21 mouse cellular contexts compared by ENCODE assay signal in the genomic region with DNA sequence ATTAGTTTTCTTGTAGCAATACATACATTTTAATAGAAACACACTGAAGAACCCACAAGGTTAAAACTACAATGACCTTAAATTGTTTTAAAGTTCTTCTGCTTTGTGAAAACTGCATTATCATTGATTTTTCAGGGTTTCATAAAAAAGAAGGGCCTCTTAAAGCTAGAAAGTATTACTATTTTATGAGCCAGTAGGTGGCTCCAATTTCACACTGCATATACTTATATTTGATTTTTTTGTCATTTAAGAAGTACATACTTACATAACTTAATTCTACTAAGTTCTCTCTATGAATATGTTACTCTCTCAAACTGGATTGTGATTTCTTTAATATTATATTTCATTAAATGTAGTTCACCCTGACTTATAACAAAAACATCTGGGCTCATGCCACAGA.
DNase-seq lines count a peak whose midpoint lies in the region; ATAC-seq and TF ChIP-seq lines count a peak whose summit lies in the region.
"Had no signal": no experiment of that assay in that cellular context is flagged by ENCODE, and none has a peak within 500 bp of the region (broad histone marks: within the 10 kb centered on the region; RNA-seq: fewer than 3 reads in every experiment).

No protein-coding gene starts in this region.

- peak; percentile 13 for DNase-seq in embryonic facial prominence, embryonic 14.5 days (ENCODE audit: low spot score)
- no peak for DNase-seq in embryonic facial prominence, embryonic 10.5 days (ENCODE audit: low spot score)
- DNase-seq in midbrain, embryonic 14.5 days: peak; percentile 23
- no peak for DNase-seq in midbrain, embryonic 10.5 days (ENCODE audit: low spot score)
- DNase-seq in telencephalon, adult 2 months (ENCODE audit: low read depth, low spot score): peak; percentile 18
- no peak for DNase-seq in MN1 (ENCODE audit: low spot score)
- DNase-seq: adrenal gland, postnatal 36 days; cerebellum, postnatal 10 days; embryo, embryonic 11 days; heart, postnatal 4 days; kidney, adult 9 months; kidney, postnatal 4 days; lung, postnatal 10 days; right cerebral cortex, postnatal 4 days; thymus, adult 18-20 months had no signal

- H3K9me3 ChIP-seq in embryonic facial prominence, embryonic 14.5 days (ENCODE audit: control insufficient read depth, low read length): 0 out of 2 replicates have a peak, but pooled peaks cover 10% of the 10 kb centered on the region
- H3K9me3 ChIP-seq in embryonic facial prominence, embryonic 10.5 days: no peaks in the 10 kb centered on the region
- no peaks in the 10 kb centered on the region for H3K9me3 ChIP-seq in intestine, postnatal 0 days (ENCODE audit: control insufficient read depth)
- H3K9me3 ChIP-seq in intestine, embryonic 15.5 days: no peaks in the 10 kb centered on the region
- no peaks in the 10 kb centered on the region for H3K9me3 ChIP-seq in midbrain, embryonic 14.5 days (ENCODE audit: control insufficient read depth, low read length)
- no peaks in the 10 kb centered on the region; the same call in 1 of the 2 replicates for H3K9me3 ChIP-seq in midbrain, embryonic 10.5 days (replicated peaks)
- H3K9me3 ChIP-seq: heart, embryonic 12.5 days; liver, embryonic 12.5 days; megakaryocyte, embryonic 14.5 days had no signal

- no peaks in the 10 kb centered on the region for H3K4me1 ChIP-seq in embryonic facial prominence, embryonic 14.5 days (ENCODE audit: control insufficient read depth, insufficient read depth, low read length)
- H3K4me1 ChIP-seq in embryonic facial prominence, embryonic 10.5 days: no peaks in the 10 kb centered on the region
- no peaks in the 10 kb centered on the region for H3K4me1 ChIP-seq in intestine, postnatal 0 days (replicated peaks; ENCODE audit: control insufficient read depth, insufficient read depth, low read length)
- no peaks in the 10 kb centered on the region for H3K4me1 ChIP-seq in intestine, embryonic 15.5 days (replicated peaks)
- no peaks in the 10 kb centered on the region for H3K4me1 ChIP-seq in midbrain, embryonic 14.5 days (ENCODE audit: control insufficient read depth, insufficient read depth, low read length)
- H3K4me1 ChIP-seq in midbrain, embryonic 10.5 days: no peaks in the 10 kb centered on the region
- H3K4me1 ChIP-seq: heart, embryonic 12.5 days; liver, embryonic 12.5 days; megakaryocyte, embryonic 14.5 days; neural tube, embryonic 13.5 days had no signal

- H3K36me3 ChIP-seq in embryonic facial prominence, embryonic 14.5 days (ENCODE audit: control insufficient read depth, insufficient read depth, low read length): no peaks in the 10 kb centered on the region
- H3K36me3 ChIP-seq in embryonic facial prominence, embryonic 10.5 days (replicated peaks): no peaks in the 10 kb centered on the region
- H3K36me3 ChIP-seq in intestine, postnatal 0 days (ENCODE audit: control insufficient read depth, insufficient read depth): no peaks in the 10 kb centered on the region
- H3K36me3 ChIP-seq in intestine, embryonic 15.5 days: no peaks in the 10 kb centered on the region
- H3K36me3 ChIP-seq in midbrain, embryonic 14.5 days (ENCODE audit: control insufficient read depth, insufficient read depth, low read length): no peaks in the 10 kb centered on the region
- H3K36me3 ChIP-seq in midbrain, embryonic 10.5 days: no peaks in the 10 kb centered on the region
- H3K36me3 ChIP-seq: heart, embryonic 12.5 days; liver, embryonic 12.5 days; neural tube, embryonic 13.5 days had no signal

- no peak overlapping the region for H3K27ac ChIP-seq in embryonic facial prominence, embryonic 14.5 days (replicated peaks; ENCODE audit: low read depth, low read length)
- no peak overlapping the region for H3K27ac ChIP-seq in embryonic facial prominence, embryonic 10.5 days (replicated peaks)
- no peak overlapping the region for H3K27ac ChIP-seq in intestine, postnatal 0 days (ENCODE audit: low read depth, low read length)
- H3K27ac ChIP-seq in intestine, embryonic 15.5 days: no peak overlapping the region
- H3K27ac ChIP-seq in midbrain, embryonic 14.5 days (replicated peaks; ENCODE audit: low read depth, low read length): no peak overlapping the region
- no peak overlapping the region for H3K27ac ChIP-seq in midbrain, embryonic 10.5 days (replicated peaks)
- H3K27ac ChIP-seq: liver, embryonic 12.5 days; neural tube, embryonic 13.5 days had no signal

- no peak overlapping the region for H3K4me2 ChIP-seq in embryonic facial prominence, embryonic 14.5 days (ENCODE audit: low read depth, low read length)
- no peak overlapping the region for H3K4me2 ChIP-seq in intestine, postnatal 0 days (replicated peaks; ENCODE audit: low read depth)
- no peak overlapping the region for H3K4me2 ChIP-seq in intestine, embryonic 15.5 days (replicated peaks)
- no peak overlapping the region for H3K4me2 ChIP-seq in midbrain, embryonic 14.5 days (ENCODE audit: low read length)
- H3K4me2 ChIP-seq: heart, embryonic 12.5 days; liver, embryonic 12.5 days; neural tube, embryonic 13.5 days had no signal

- TF ChIP-seq CTCF in intestine, postnatal 0 days (IDR thresholded peaks at IDR 0.05; ENCODE audit: low read depth): peak; percentile 40

- H3K27me3 ChIP-seq in embryonic facial prominence, embryonic 14.5 days (replicated peaks; ENCODE audit: control insufficient read depth, insufficient read depth, low read length): no peaks in the 10 kb centered on the region
- no peaks in the 10 kb centered on the region for H3K27me3 ChIP-seq in embryonic facial prominence, embryonic 10.5 days (replicated peaks; ENCODE audit: low read depth, poor library complexity, severe bottlenecking)
- H3K27me3 ChIP-seq in intestine, postnatal 0 days (replicated peaks; ENCODE audit: control insufficient read depth, insufficient read depth, low read length): no peaks in the 10 kb centered on the region
- no peaks in the 10 kb centered on the region for H3K27me3 ChIP-seq in intestine, embryonic 15.5 days (replicated peaks)
- H3K27me3 ChIP-seq in midbrain, embryonic 14.5 days (ENCODE audit: control insufficient read depth, insufficient read depth, low read length): no peaks in the 10 kb centered on the region
- no peaks in the 10 kb centered on the region for H3K27me3 ChIP-seq in midbrain, embryonic 10.5 days (ENCODE audit: low read depth, poor library complexity, severe bottlenecking)
- H3K27me3 ChIP-seq: heart, embryonic 12.5 days; liver, embryonic 12.5 days; megakaryocyte, embryonic 14.5 days; neural tube, embryonic 13.5 days had no signal

- ATAC-seq in embryonic facial prominence, embryonic 14.5 days (ENCODE audit: low read depth): no peak
- ATAC-seq in intestine, postnatal 0 days: no peak
- ATAC-seq in intestine, embryonic 15.5 days: no peak
- ATAC-seq in midbrain, embryonic 14.5 days (ENCODE audit: low FRiP score, low TSS enrichment): no peak
- ATAC-seq: liver, embryonic 12.5 days had no signal

- no peak overlapping the region for H3K9ac ChIP-seq in embryonic facial prominence, embryonic 14.5 days (ENCODE audit: low read depth, low read length)
- H3K9ac ChIP-seq in intestine, postnatal 0 days (ENCODE audit: low read depth, low read length): no peak overlapping the region
- H3K9ac ChIP-seq in intestine, embryonic 15.5 days: no peak overlapping the region
- no peak overlapping the region for H3K9ac ChIP-seq in midbrain, embryonic 14.5 days (replicated peaks; ENCODE audit: low read length)
- H3K9ac ChIP-seq: heart, embryonic 12.5 days; liver, embryonic 12.5 days; neural tube, embryonic 13.5 days had no signal

- no peak overlapping the region for H3K4me3 ChIP-seq in embryonic facial prominence, embryonic 14.5 days (ENCODE audit: low read depth, low read length)
- H3K4me3 ChIP-seq in embryonic facial prominence, embryonic 10.5 days: no peak overlapping the region
- no peak overlapping the region for H3K4me3 ChIP-seq in intestine, postnatal 0 days (ENCODE audit: low read depth, low read length)
- H3K4me3 ChIP-seq in intestine, embryonic 15.5 days (replicated peaks): no peak overlapping the region
- H3K4me3 ChIP-seq in midbrain, embryonic 14.5 days (replicated peaks; ENCODE audit: low read depth, low read length): no peak overlapping the region
- no peak overlapping the region for H3K4me3 ChIP-seq in midbrain, embryonic 10.5 days
- H3K4me3 ChIP-seq: heart, embryonic 12.5 days; liver, embryonic 12.5 days; megakaryocyte, embryonic 14.5 days; neural tube, embryonic 13.5 days had no signal

Comparison
In these comparisons a context has a peak if more than half of its experiments do, and no peak if none do; other contexts are left out.
1. DNase-seq: peak in embryonic facial prominence, embryonic 14.5 days (single experiment), midbrain, embryonic 14.5 days (single experiment) and telencephalon, adult 2 months (single experiment); none in embryonic facial prominence, embryonic 10.5 days (single experiment), midbrain, embryonic 10.5 days (single experiment) and MN1 (single experiment).